Mouse (Mus musculus): ENCODE data around the gene Acp7. TPM values are rescaled to one million over a fixed set of nuclear protein-coding genes. Genes with fewer than 3 reads are reported as not detected.
A peak's percentile ranks its signal among the peaks of the same experiment; 100 is the strongest.
"Not testable (repeated sequence)": the region's sequence is repeated elsewhere in the genome, so short reads cannot be mapped to it uniquely, and the experiment has no call there.

The Acp7 gene
- polyA plus RNA-seq, 1 experiment = not detected

DNA sequence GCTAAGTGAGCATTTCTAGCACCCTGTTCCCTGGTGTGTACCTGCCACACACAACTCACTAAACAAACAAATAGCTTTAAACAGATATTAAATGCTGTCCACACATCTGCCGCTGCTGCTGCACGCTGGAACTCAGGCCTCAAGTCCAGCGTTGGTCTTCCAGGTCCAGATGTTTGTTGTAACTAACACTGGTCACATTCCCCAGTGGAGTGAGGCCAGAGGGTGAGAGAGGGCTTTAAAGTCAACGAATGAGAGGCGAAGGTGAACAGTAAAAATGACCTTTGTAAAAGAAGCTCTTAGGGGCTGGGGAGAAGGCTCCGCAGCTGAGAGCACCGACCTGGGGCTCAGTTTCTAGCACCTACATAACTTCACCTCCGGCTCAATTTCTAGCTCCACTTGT is 10.4 kb upstream of the Acp7 start:
- 37% methylated on average over 8 of the region's 8 CpGs for WGBS
- DNase-seq = no peak
- no peak for TF ChIP-seq POLR2A (IDR thresholded peaks at IDR 0.05; ENCODE audit: low read depth, low read length)
- TF ChIP-seq CTCF (conservative IDR thresholded peaks at IDR 0.05; ENCODE audit: insufficient read depth, insufficient read length, low read depth, low read length) = no peak
- no peaks in the 10 kb centered on the region for H3K36me3 ChIP-seq (ENCODE audit: control insufficient read depth, insufficient read depth, low read length)
- no peaks in the 10 kb centered on the region for H3K4me1 ChIP-seq (ENCODE audit: control insufficient read depth, insufficient read depth, low read length)
- no peak overlapping the region for H3K27ac ChIP-seq (ENCODE audit: insufficient read depth, low read depth, low read length)
- H3K27me3 ChIP-seq (replicated peaks; ENCODE audit: control insufficient read depth, insufficient read depth, low read length) = no peaks in the 10 kb centered on the region
- no peak overlapping the region for H3K4me3 ChIP-seq (ENCODE audit: insufficient read depth, low read depth, low read length)

GRCm38 (mm10) chr7:28637511-28637910 is 6.4 kb upstream of the Acp7 start:
- no peak for TF ChIP-seq POLR2A (IDR thresholded peaks at IDR 0.05; ENCODE audit: low read depth, low read length)
- no peak for TF ChIP-seq CTCF (conservative IDR thresholded peaks at IDR 0.05; ENCODE audit: insufficient read depth, insufficient read length, low read depth, low read length)
- no peaks in the 10 kb centered on the region for H3K4me1 ChIP-seq (ENCODE audit: control insufficient read depth, insufficient read depth, low read length)
- H3K27me3 ChIP-seq (replicated peaks; ENCODE audit: control insufficient read depth, insufficient read depth, low read length) = no peaks in the 10 kb centered on the region
- 16% methylated on average over 8 of the region's 8 CpGs for WGBS
- H3K4me3 ChIP-seq (ENCODE audit: insufficient read depth, low read depth, low read length) = no peak overlapping the region
- peak; percentile 43 for DNase-seq
- no peak overlapping the region for H3K27ac ChIP-seq (ENCODE audit: insufficient read depth, low read depth, low read length)
- H3K36me3 ChIP-seq (ENCODE audit: control insufficient read depth, insufficient read depth, low read length) = no peaks in the 10 kb centered on the region

DNA sequence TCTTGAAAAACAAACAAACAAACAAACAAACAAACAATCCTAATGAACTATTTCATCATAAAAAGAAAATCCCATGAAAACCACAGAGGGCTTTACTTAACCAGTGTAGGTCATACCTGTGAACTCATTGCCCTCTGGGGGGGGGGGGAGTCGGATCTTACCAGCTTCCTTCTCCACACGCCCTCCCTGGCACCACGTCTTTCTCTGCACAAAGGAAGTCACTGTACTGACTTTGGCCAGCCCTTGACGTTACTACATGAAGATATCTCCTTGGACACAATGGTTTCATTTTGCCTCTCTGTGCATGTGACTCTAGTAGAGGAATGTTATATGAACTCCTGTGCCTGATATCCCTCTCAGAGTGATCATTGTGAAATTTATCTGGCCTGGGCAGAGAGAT is 3.0 kb upstream of the Acp7 start:
- TF ChIP-seq CTCF (conservative IDR thresholded peaks at IDR 0.05; ENCODE audit: insufficient read depth, insufficient read length, low read depth, low read length) = no peak
- TF ChIP-seq POLR2A (IDR thresholded peaks at IDR 0.05; ENCODE audit: low read depth, low read length) = no peak
- Histone ChIP-seq H3K4me1 (ENCODE audit: control insufficient read depth, insufficient read depth, low read length) (no peaks in the 10 kb centered on the region), H3K36me3 (ENCODE audit: control insufficient read depth, insufficient read depth, low read length) (no peaks in the 10 kb centered on the region), H3K4me3 (ENCODE audit: insufficient read depth, low read depth, low read length) (no peak overlapping the region), H3K27ac (ENCODE audit: insufficient read depth, low read depth, low read length) (no peak overlapping the region), H3K27me3 (replicated peaks; ENCODE audit: control insufficient read depth, insufficient read depth, low read length) (no peaks in the 10 kb centered on the region)
- 43% methylated on average over 4 of the region's 4 CpGs for WGBS
- DNase-seq = no peak

GRCm38 (mm10) chr7:28624791-28625190 is 6.3 kb downstream of the Acp7 start:
- WGBS = 58% methylated on average over 5 of the region's 5 CpGs
- no peak for DNase-seq
- H3K36me3 ChIP-seq (ENCODE audit: control insufficient read depth, insufficient read depth, low read length) = no peaks in the 10 kb centered on the region
- no peak overlapping the region for H3K4me3 ChIP-seq (ENCODE audit: insufficient read depth, low read depth, low read length)
- H3K27me3 ChIP-seq (replicated peaks; ENCODE audit: control insufficient read depth, insufficient read depth, low read length) = no peaks in the 10 kb centered on the region
- TF ChIP-seq POLR2A (IDR thresholded peaks at IDR 0.05; ENCODE audit: low read depth, low read length) (no peak), CTCF (conservative IDR thresholded peaks at IDR 0.05; ENCODE audit: insufficient read depth, insufficient read length, low read depth, low read length) (no peak)
- H3K4me1 ChIP-seq (ENCODE audit: control insufficient read depth, insufficient read depth, low read length) = no peaks in the 10 kb centered on the region
- no peak overlapping the region for H3K27ac ChIP-seq (ENCODE audit: insufficient read depth, low read depth, low read length)

DNA sequence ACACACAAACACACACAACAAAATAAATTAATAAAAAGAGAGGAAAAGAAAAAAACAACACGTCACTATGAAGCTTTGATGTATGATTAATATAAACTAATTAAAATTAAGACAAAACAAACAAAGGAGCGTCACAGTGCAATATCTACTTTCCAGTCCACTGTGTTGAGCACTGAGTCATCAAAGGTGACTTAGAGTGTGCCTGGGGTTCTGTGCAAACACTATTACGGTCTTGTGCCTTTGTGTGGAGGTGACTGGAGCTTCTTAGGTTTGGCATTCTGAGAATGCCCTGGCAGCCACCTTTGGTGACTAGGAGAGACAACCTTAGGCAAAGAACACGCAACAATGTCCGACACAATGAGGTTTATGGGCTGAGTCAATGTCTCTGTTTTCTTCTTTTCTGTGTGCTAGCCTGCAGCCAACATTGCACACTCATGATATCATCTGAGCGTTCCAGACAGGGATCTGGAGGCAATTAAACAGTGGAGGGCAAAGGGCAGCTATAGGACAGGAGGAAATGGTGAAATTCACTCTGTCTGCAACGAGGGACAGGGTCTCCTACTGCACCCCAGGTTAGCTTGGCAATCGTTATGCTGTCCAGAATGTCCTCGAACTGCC is 11.9 kb downstream of the Acp7 start:
- 58% methylated on average over 9 of the region's 9 CpGs for WGBS
- H3K4me1 ChIP-seq (ENCODE audit: control insufficient read depth, insufficient read depth, low read length) = no peaks in the 10 kb centered on the region
- H3K27ac ChIP-seq (ENCODE audit: insufficient read depth, low read depth, low read length) = no peak overlapping the region
- no peaks in the 10 kb centered on the region for H3K27me3 ChIP-seq (replicated peaks; ENCODE audit: control insufficient read depth, insufficient read depth, low read length)
- no peak overlapping the region for H3K4me3 ChIP-seq (ENCODE audit: insufficient read depth, low read depth, low read length)
- no peak for DNase-seq
- H3K36me3 ChIP-seq (ENCODE audit: control insufficient read depth, insufficient read depth, low read length) = no peaks in the 10 kb centered on the region
- TF ChIP-seq CTCF (conservative IDR thresholded peaks at IDR 0.05; ENCODE audit: insufficient read depth, insufficient read length, low read depth, low read length) = no peak
- no peak for TF ChIP-seq POLR2A (IDR thresholded peaks at IDR 0.05; ENCODE audit: low read depth, low read length)

- Histone ChIP-seq H3K4me3 (ENCODE audit: insufficient read depth, low read depth, low read length) (no peak overlapping the region), H3K36me3 (ENCODE audit: control insufficient read depth, insufficient read depth, low read length) (no peaks in the 10 kb centered on the region), H3K4me1 (ENCODE audit: control insufficient read depth, insufficient read depth, low read length) (no peaks in the 10 kb centered on the region), H3K27ac (ENCODE audit: insufficient read depth, low read depth, low read length) (no peak overlapping the region), H3K27me3 (replicated peaks; ENCODE audit: control insufficient read depth, insufficient read depth, low read length) (no peaks in the 10 kb centered on the region)
- TF ChIP-seq CTCF (conservative IDR thresholded peaks at IDR 0.05; ENCODE audit: insufficient read depth, insufficient read length, low read depth, low read length) (no peak), POLR2A (IDR thresholded peaks at IDR 0.05; ENCODE audit: low read depth, low read length) (no peak)
- no peak for DNase-seq
- WGBS = 93% methylated on average over 8 of the region's 8 CpGs
These were observed 25.2 kb downstream of the Acp7 start for GRCm38 (mm10) chr7:28605951-28606350.

GRCm38 (mm10) chr7:28603788-28604187 is 27.3 kb downstream of the Acp7 start:
- H3K36me3 ChIP-seq (ENCODE audit: control insufficient read depth, insufficient read depth, low read length); DNase-seq; H3K4me1 ChIP-seq (ENCODE audit: control insufficient read depth, insufficient read depth, low read length); H3K27ac ChIP-seq (ENCODE audit: insufficient read depth, low read depth, low read length); H3K27me3 ChIP-seq (replicated peaks; ENCODE audit: control insufficient read depth, insufficient read depth, low read length); H3K4me3 ChIP-seq (ENCODE audit: insufficient read depth, low read depth, low read length): not testable (repeated sequence)
- peak; percentile 27; the same call in 1 of the 2 replicates for TF ChIP-seq CTCF (conservative IDR thresholded peaks at IDR 0.05; ENCODE audit: insufficient read depth, insufficient read length, low read depth, low read length)
- 79% methylated on average over 2 of the region's 2 CpGs for WGBS

All from kidney, adult 2 months (tissue).